In the genomic region with DNA sequence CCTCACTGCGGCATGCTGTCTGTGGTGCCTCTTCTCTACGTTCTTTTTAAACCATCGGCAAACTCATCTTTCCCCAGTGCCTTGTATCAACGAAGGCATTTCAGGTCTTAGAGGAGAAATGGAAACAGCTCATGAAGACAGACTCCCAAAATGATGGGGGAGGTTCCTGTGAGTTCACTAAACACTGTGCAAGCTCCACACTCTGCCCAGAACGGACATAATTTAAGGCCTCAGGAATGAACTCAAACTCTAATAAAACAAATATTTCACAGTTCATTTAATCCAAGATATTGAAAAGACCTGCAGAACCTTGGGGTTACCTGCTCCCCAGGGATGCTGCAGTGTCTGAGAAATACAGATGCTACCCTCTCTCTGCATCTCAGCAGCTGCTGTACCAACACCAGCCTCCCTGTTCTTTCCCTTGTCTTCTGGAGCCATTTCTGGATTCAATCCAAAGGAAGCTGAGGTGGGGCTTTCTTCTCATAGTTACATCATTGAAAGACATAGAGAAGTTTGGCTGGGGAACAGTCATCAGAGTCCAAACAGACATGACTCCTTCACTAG, we compare ENCODE assay signal across 20 mouse cellular contexts.
DNase-seq lines count a peak whose midpoint lies in the region; ATAC-seq and TF ChIP-seq lines count a peak whose summit lies in the region.
"Had no signal": no experiment of that assay in that cellular context is flagged by ENCODE, and none has a peak within 500 bp of the region (broad histone marks: within the 10 kb centered on the region; RNA-seq: fewer than 3 reads in every experiment).

No protein-coding gene starts in this region.

- no peaks in the 10 kb centered on the region for H3K4me1 ChIP-seq in kidney, postnatal 0 days (replicated peaks; ENCODE audit: insufficient read depth, low read length)
- H3K4me1 ChIP-seq in limb, embryonic 14.5 days (ENCODE audit: control insufficient read depth, insufficient read depth, low read length) = peaks cover 2% of the 10 kb centered on the region; the same call in 1 of the 2 replicates
- H3K4me1 ChIP-seq: embryonic facial prominence, embryonic 13.5 days; forebrain, embryonic 13.5 days; forebrain, embryonic 15.5 days had no signal

- no peak for TF ChIP-seq POLR2A in limb, embryonic 14.5 days (IDR thresholded peaks at IDR 0.05; ENCODE audit: borderline replicate concordance, extremely low read depth, insufficient read depth, insufficient read length)

- 59% methylated on average over 5 of the region's 5 CpGs for WGBS in kidney, postnatal 0 days
- WGBS in limb, embryonic 14.5 days = 55% methylated on average over 5 of the region's 5 CpGs

- no peak for TF ChIP-seq CTCF in kidney, postnatal 0 days (IDR thresholded peaks at IDR 0.05; ENCODE audit: low read depth)

- H3K9me3 ChIP-seq in kidney, postnatal 0 days (replicated peaks; ENCODE audit: low read length) = no peaks in the 10 kb centered on the region
- H3K9me3 ChIP-seq in limb, embryonic 14.5 days (ENCODE audit: control insufficient read depth, low read length) = no peaks in the 10 kb centered on the region
- H3K9me3 ChIP-seq: embryonic facial prominence, embryonic 13.5 days; forebrain, embryonic 13.5 days; forebrain, embryonic 15.5 days had no signal

- no peak overlapping the region for H3K4me3 ChIP-seq in kidney, postnatal 0 days (replicated peaks; ENCODE audit: low read depth, low read length)
- no peak overlapping the region for H3K4me3 ChIP-seq in limb, embryonic 14.5 days (replicated peaks; ENCODE audit: low read length)
- H3K4me3 ChIP-seq: embryonic facial prominence, embryonic 13.5 days; forebrain, embryonic 13.5 days; forebrain, embryonic 15.5 days had no signal

- no peak for ATAC-seq in kidney, postnatal 0 days (replicated peaks; ENCODE audit: low FRiP score, low read depth)
- peak; percentile 78 for ATAC-seq in limb, embryonic 14.5 days (ENCODE audit: low FRiP score, low read depth)
- ATAC-seq: activated CD4-positive, CD25-positive, alpha-beta regulatory T cell, adult 4 months; forebrain, embryonic 13.5 days; forebrain, embryonic 15.5 days; forebrain, postnatal 0 days; Patski had no signal

- H3K9ac ChIP-seq in kidney, postnatal 0 days (ENCODE audit: low read depth, low read length) = no peak overlapping the region
- H3K9ac ChIP-seq in limb, embryonic 14.5 days (ENCODE audit: low read depth, low read length, severe bottlenecking) = no peak overlapping the region
- H3K9ac ChIP-seq: embryonic facial prominence, embryonic 13.5 days; forebrain, embryonic 13.5 days; forebrain, embryonic 15.5 days; forebrain, postnatal 0 days had no signal

- no peak overlapping the region for H3K27ac ChIP-seq in kidney, postnatal 0 days
- no peak overlapping the region for H3K27ac ChIP-seq in limb, embryonic 14.5 days (replicated peaks; ENCODE audit: low read depth, low read length)
- H3K27ac ChIP-seq: embryonic facial prominence, embryonic 13.5 days; forebrain, embryonic 13.5 days; forebrain, embryonic 15.5 days had no signal

- no peaks in the 10 kb centered on the region for H3K36me3 ChIP-seq in kidney, postnatal 0 days (ENCODE audit: insufficient read depth, low read length)
- no peaks in the 10 kb centered on the region for H3K36me3 ChIP-seq in limb, embryonic 14.5 days (ENCODE audit: control insufficient read depth, insufficient read depth, low read length)
- H3K36me3 ChIP-seq: embryonic facial prominence, embryonic 13.5 days; forebrain, embryonic 15.5 days had no signal

- H3K4me2 ChIP-seq in kidney, postnatal 0 days (ENCODE audit: low read length) = no peak overlapping the region
- H3K4me2 ChIP-seq in limb, embryonic 14.5 days (replicated peaks; ENCODE audit: low read depth, low read length, severe bottlenecking) = no peak overlapping the region
- H3K4me2 ChIP-seq: embryonic facial prominence, embryonic 13.5 days; forebrain, embryonic 13.5 days; forebrain, embryonic 15.5 days had no signal

- no peaks in the 10 kb centered on the region for H3K27me3 ChIP-seq in kidney, postnatal 0 days (ENCODE audit: insufficient read depth, low read length)
- no peaks in the 10 kb centered on the region for H3K27me3 ChIP-seq in limb, embryonic 14.5 days (ENCODE audit: control insufficient read depth, insufficient read depth, low read length)
- H3K27me3 ChIP-seq: embryonic facial prominence, embryonic 13.5 days; forebrain, embryonic 13.5 days; forebrain, embryonic 15.5 days; Patski had no signal

- peak; percentile 8 for DNase-seq in kidney, postnatal 0 days (ENCODE audit: low spot score)
- no peak for DNase-seq in kidney, adult 11 months
- peak; percentile 14 for DNase-seq in Muller cell, postnatal 12 days (ENCODE audit: inconsistent ontology term)
- DNase-seq in limb, embryonic 14.5 days (ENCODE audit: low spot score) = peak; percentile 82
- DNase-seq in thymus, postnatal 25 days = no peak
- no peak for DNase-seq in thymus, postnatal 4 days
- DNase-seq: adrenal gland, adult 8-10 months; adrenal gland, postnatal 14 days; adrenal gland, postnatal 36 days; cerebellum, adult 11-12 months; cerebellum, adult 2 months; cerebellum, adult 9-10 months; cerebellum, postnatal 10 days; cerebellum, postnatal 25 days; forebrain, postnatal 0 days had no signal

Comparison
In these comparisons a context has a peak if more than half of its experiments do, and no peak if none do; other contexts are left out.
1. DNase-seq: peak in kidney, postnatal 0 days (single experiment), Muller cell, postnatal 12 days (single experiment) and limb, embryonic 14.5 days (single experiment); none in kidney, adult 11 months (single experiment), thymus, postnatal 25 days (single experiment) and thymus, postnatal 4 days (single experiment).